Mouse (Mus musculus) liver, postnatal 0 days (tissue): ENCODE data around the gene C6. TPM values are rescaled to one million over a fixed set of nuclear protein-coding genes. Genes with fewer than 3 reads are reported as not detected.

Experiments
- ATAC-seq: fragments of 200-750 bp; cut with Nextera tagmentation; 2 replicates; pipeline ENCODE4 v1.8.0; 2017; ENCODE audit warnings: mild to moderate bottlenecking, moderate library complexity
- DNase-seq: peaks from one replicate; pipeline ENCODE4 v3.0.0-alpha.2; 2016
- H3K27ac ChIP-seq: fragments of 300-500 bp; sonication (generic); 2 replicates; pipeline ENCODE4 v1.5.1; 2014; ENCODE audit warnings: antibody characterized with exemption, moderate library complexity, mild to moderate bottlenecking, low read depth
- H3K27me3 ChIP-seq: fragments of 300-500 bp; sonication (generic); 2 replicates; pipeline ENCODE4 v1.6.1; 2014; ENCODE audit warnings: low read length, control low read depth, mixed read lengths; ENCODE audit not compliant: insufficient read depth
- H3K36me3 ChIP-seq: fragments of 300-500 bp; sonication (generic); replicated peaks from 2 replicates; pipeline ENCODE4 v1.6.1; 2014; ENCODE audit warnings: mild to moderate bottlenecking, control low read depth, low read length, moderate library complexity, mixed read lengths; ENCODE audit not compliant: insufficient read depth
- H3K4me1 ChIP-seq: fragments of 300-500 bp; sonication (generic); 2 replicates; pipeline ENCODE4 v1.6.1; 2014; ENCODE audit warnings: antibody characterized with exemption, mild to moderate bottlenecking, control low read depth; ENCODE audit not compliant: insufficient read depth
- H3K4me2 ChIP-seq: fragments of 300-500 bp; sonication (generic); 2 replicates; pipeline ENCODE4 v1.6.1; 2014; ENCODE audit warnings: low read depth, mild to moderate bottlenecking, low read length, moderate library complexity, mixed read lengths
- H3K4me3 ChIP-seq: fragments of 300-500 bp; sonication (generic); 2 replicates; pipeline ENCODE4 v1.5.1; 2014; ENCODE audit warnings: low read depth, low read length
- H3K9ac ChIP-seq: fragments of 300-500 bp; sonication (generic); replicated peaks from 2 replicates; pipeline ENCODE4 v1.6.1; 2014; ENCODE audit warnings: mild to moderate bottlenecking, moderate library complexity
- H3K9me3 ChIP-seq: fragments of 300-500 bp; sonication (generic); 2 replicates; pipeline ENCODE4 v1.6.1; 2016; ENCODE audit warnings: mild to moderate bottlenecking, control low read depth, low read length, mixed read lengths
- CTCF ChIP-seq: sonication (generic); IDR thresholded peaks from 2 replicates; pipeline ENCODE4 v1.5.1; 2016; ENCODE audit warnings: antibody characterized with exemption, low read depth
- EP300 ChIP-seq: IDR thresholded peaks from 2 replicates; pipeline ENCODE4 v1.6.1; 2016; ENCODE audit warnings: antibody characterized with exemption, low read depth, mild to moderate bottlenecking
- WGBS: fragments of 180-500 bp; shearing (Covaris S2); extraction: QIAGEN DNeasy Blood & Tissue Kit; methylation state at CpG from one replicate; pipeline ENCODE4 v1.1.7; 2014; ENCODE audit not compliant: insufficient replicate concordance; 5-methylcytosine and 5-hydroxymethylcytosine counted together
- polyA plus RNA-seq: library from polyadenylated mRNA; unstranded; fragments of >200 nt; fragmentation: Nextera tagmentation; extraction: Ambion mirVana; gene quantifications from 2 replicates; pipeline ENCODE4 v1.2.1, GENCODE M21; 2015

C6 gene
- polyA plus RNA-seq, 1 experiment from 2014 or later = 5.6 TPM

GRCm38 (mm10) chr15:4821161-4821560, 94.2 kb downstream of the C6 start:
- no peak for DNase-seq
- H3K27ac ChIP-seq = no peak overlapping the region
- 67% methylated on average over 1 of the region's 1 CpGs for WGBS
- no peaks in the 10 kb centered on the region for H3K27me3 ChIP-seq
- no peak overlapping the region for H3K4me2 ChIP-seq
- no peak overlapping the region for H3K9ac ChIP-seq
- TF ChIP-seq CTCF = no peak
- TF ChIP-seq EP300 = no peak
- no peaks in the 10 kb centered on the region for H3K9me3 ChIP-seq
- ATAC-seq = no peak
- no peak overlapping the region for H3K4me3 ChIP-seq
- no peaks in the 10 kb centered on the region for H3K4me1 ChIP-seq
- no peaks in the 10 kb centered on the region for H3K36me3 ChIP-seq

DNA sequence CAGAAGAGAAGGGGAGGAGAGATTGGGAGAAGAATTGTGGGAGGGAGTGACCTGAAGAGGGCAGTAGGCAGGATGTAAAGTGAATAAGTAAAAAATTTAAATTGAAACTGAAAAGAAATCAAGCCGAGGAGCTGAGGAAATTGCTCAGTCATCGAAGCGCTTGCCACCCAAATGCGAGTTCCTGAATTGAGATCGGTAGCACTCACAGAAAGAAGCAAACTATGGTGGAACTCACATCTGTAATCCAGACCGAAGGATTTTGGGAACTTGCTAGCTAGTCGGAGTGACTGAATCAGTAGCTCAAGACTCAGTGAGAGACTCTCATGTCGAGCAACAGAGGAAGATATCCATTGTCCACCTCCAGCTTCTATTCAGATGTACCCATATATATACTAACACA, 94.8 kb downstream of the C6 start:
- H3K27me3 ChIP-seq = no peaks in the 10 kb centered on the region
- no peak overlapping the region for H3K9ac ChIP-seq
- no peaks in the 10 kb centered on the region for H3K36me3 ChIP-seq
- no peak overlapping the region for H3K4me2 ChIP-seq
- H3K27ac ChIP-seq = no peak overlapping the region
- DNase-seq (no peak), ATAC-seq (no peak)
- H3K9me3 ChIP-seq = no peaks in the 10 kb centered on the region
- TF ChIP-seq EP300 (no peak), CTCF (no peak)
- no peaks in the 10 kb centered on the region for H3K4me1 ChIP-seq
- 68% methylated on average over 8 of the region's 8 CpGs for WGBS
- no peak overlapping the region for H3K4me3 ChIP-seq

DNA sequence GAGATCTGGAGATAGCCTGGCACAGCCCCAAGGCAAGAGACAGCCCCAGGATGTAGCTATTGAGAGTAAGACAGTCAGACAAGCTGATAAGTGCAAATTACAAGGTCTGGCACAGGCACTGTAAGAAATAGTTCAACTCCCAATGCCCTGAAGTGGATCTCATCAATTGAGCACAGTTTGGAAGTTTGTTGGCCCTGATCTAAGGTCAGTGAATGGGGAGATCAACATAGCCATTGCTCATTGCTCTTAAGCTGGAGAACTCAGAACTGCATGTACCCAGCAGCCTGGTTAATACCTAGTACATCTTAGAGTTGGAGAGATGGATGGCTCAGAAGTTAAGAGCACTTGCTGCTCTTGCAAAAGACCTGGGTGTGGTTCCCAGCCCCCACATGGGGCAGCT, 100.8 kb downstream of the C6 start:
- no peak for ATAC-seq
- Histone ChIP-seq H3K4me2 (no peak overlapping the region), H3K27me3 (no peaks in the 10 kb centered on the region)

GRCm38 (mm10) chr15:4836354-4836753, 109.4 kb downstream of the C6 start:
- Histone ChIP-seq H3K36me3 (no peaks in the 10 kb centered on the region), H3K4me2 (no peak overlapping the region), H3K9me3 (no peaks in the 10 kb centered on the region), H3K9ac (no peak overlapping the region), H3K27me3 (no peaks in the 10 kb centered on the region), H3K27ac (no peak overlapping the region), H3K4me3 (no peak overlapping the region), H3K4me1 (no peaks in the 10 kb centered on the region)
- DNase-seq (no peak), ATAC-seq (no peak)
- TF ChIP-seq CTCF (no peak), EP300 (no peak)
- 62% methylated on average over 3 of the region's 3 CpGs for WGBS

More for the DNA sequence above, 100.8 kb downstream of the C6 start:
- TF ChIP-seq EP300 = no peak
- TF ChIP-seq CTCF = no peak
- Histone ChIP-seq H3K9me3 (no peaks in the 10 kb centered on the region), H3K4me3 (no peak overlapping the region), H3K4me1 (no peaks in the 10 kb centered on the region), H3K27ac (no peak overlapping the region), H3K9ac (no peak overlapping the region), H3K36me3 (no peaks in the 10 kb centered on the region)
- DNase-seq = no peak

DNA sequence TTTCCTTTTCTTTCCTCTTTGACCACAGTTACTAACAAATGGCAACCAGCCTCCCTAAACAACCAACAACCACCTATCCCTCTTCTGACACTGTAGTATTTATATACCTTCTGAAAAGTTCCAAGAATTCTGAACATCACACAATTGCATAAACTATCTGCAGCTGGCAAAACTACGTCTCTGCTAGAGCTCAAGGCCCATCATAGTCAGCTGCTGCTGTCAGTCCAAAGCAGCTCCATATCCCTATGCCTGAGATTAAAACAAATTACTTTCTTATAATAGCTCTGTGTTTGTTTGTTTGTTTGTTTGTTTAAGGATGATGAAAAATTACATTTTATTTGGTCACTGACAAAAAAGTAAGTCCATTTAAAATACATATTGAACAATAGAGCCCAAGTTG, 123.0 kb downstream of the C6 start:
- TF ChIP-seq EP300 = no peak
- no peak for TF ChIP-seq CTCF
- Histone ChIP-seq H3K9ac (no peak overlapping the region), H3K4me1 (no peaks in the 10 kb centered on the region), H3K36me3 (no peaks in the 10 kb centered on the region), H3K4me2 (no peak overlapping the region), H3K27me3 (no peaks in the 10 kb centered on the region), H3K4me3 (no peak overlapping the region), H3K27ac (no peak overlapping the region), H3K9me3 (no peaks in the 10 kb centered on the region)
- WGBS = 75% methylated on average over 1 of the region's 1 CpGs
- DNase-seq (no peak), ATAC-seq (no peak)

Other genes starting within 250 kb of the C6 start
- gene Mroh2b, start 171.6 kb downstream of the C6 start, polyA plus RNA-seq = not detected in 2 replicates